Mouse (Mus musculus) spleen, postnatal 36 days (tissue): ENCODE measurements at regions not wholly inside any gene's neighbourhood (a gene's known extent, or its start where the extent isn't known, plus 50 kb on each side); places are given as distances from the start of the nearest gene placed in this dataset.

Experiments
- DNase-seq, 2 experiments: peaks; one replicate each; pipeline ENCODE4 v3.0.0; 2022; ENCODE audit warnings: low spot score in 2 of 2, mixed read lengths in 1 of 2

GRCm38 (mm10) chr4:91051913-91052312 is 348.7 kb downstream of the Elavl2 start:
- DNase-seq, result no peak

- no peak for DNase-seq
Observed at GRCm38 (mm10) chr4:91029462-91029861, 371.1 kb downstream of the Elavl2 start.

GRCm38 (mm10) chr4:91028013-91028626 is 372.5 kb downstream of the Elavl2 start:
- no peak for DNase-seq

GRCm38 (mm10) chr4:90996388-90997092 is 404.0 kb downstream of the Elavl2 start:
- DNase-seq, result no peak

GRCm38 (mm10) chr4:90964658-90965057 is 435.9 kb downstream of the Elavl2 start:
- DNase-seq, result no peak

- DNase-seq, result no peak
Observed at GRCm38 (mm10) chr4:90943687-90944385, 456.7 kb downstream of the Elavl2 start.

GRCm38 (mm10) chr4:90917312-90918107 is 483.1 kb downstream of the Elavl2 start:
- DNase-seq, result no peak

GRCm38 (mm10) chr4:90906311-90906710 is 494.3 kb downstream of the Elavl2 start:
- no peak for DNase-seq

GRCm38 (mm10) chr4:90868209-90868608 is 532.4 kb downstream of the Elavl2 start:
- no peak for DNase-seq

GRCm38 (mm10) chr4:90860854-90861253 is 539.7 kb downstream of the Elavl2 start:
- no peak for DNase-seq

GRCm38 (mm10) chr4:90839804-90840203 is 560.8 kb downstream of the Elavl2 start:
- DNase-seq, result no peak

GRCm38 (mm10) chr4:90799078-90799477 is 580.5 kb downstream of the Zfp352 start:
- no peak for DNase-seq

GRCm38 (mm10) chr4:90798637-90799036 is 580.0 kb downstream of the Zfp352 start:
- no peak for DNase-seq

- no peak for DNase-seq
Observed at GRCm38 (mm10) chr4:90797472-90797871, 578.9 kb downstream of the Zfp352 start.
